Mouse (Mus musculus): ENCODE measurements around the gene Lats2. TPM values are rescaled to one million over a fixed set of nuclear protein-coding genes. Genes with fewer than 3 reads are reported as not detected.
"Not testable (repeated sequence)": the region's sequence is repeated elsewhere in the genome, so short reads cannot be mapped to it uniquely, and the experiment has no call there.

Lats2 gene
- polyA plus RNA-seq, 2 experiments = 3.2 to 3.9 TPM

DNA sequence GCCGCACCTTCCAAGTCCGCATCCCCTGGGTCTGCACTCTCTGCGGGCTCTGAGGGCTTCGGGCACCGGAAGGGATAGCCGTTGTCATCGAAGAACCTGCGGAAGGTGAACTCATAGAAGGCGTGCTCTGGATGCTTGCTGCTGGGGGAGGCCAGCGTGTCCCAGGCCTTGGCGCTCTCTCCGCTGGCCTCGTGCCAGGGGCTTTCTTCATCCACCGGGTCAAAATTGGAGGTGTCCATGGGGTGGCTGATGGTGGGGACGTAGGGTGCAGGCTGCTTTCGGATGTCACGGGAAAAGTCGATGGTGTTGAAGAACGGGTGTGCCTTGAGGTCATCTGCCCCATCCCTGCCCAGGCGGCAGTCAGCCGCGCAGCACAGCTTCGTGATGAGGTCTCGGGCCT is 66.9 kb downstream of the Lats2 start:
- DNase-seq (ENCODE audit: low read depth in 3 of 3, low spot score in 3 of 3) (no peak), ATAC-seq (ENCODE audit: insufficient read depth) (no peak)
- WGBS (ENCODE audit: insufficient replicate concordance) = 92% methylated on average over 24 of the region's 24 CpGs
- Histone ChIP-seq H3K27ac (no peak overlapping the region), H3K4me3 (ENCODE audit: insufficient read depth in 1 of 2, low read depth in 2 of 2, low read length in 2 of 2) (no peak overlapping the region), H3K9me3 (ENCODE audit: control insufficient read depth, low read length) (no peaks in the 10 kb centered on the region), H3K4me1 (replicated peaks; ENCODE audit: control insufficient read depth in 2 of 2, insufficient read depth in 2 of 2, low read length in 1 of 2) (peaks cover 9 to 13% of the 10 kb centered on the region in 2 experiments), H3K4me2 (ENCODE audit: low read depth) (no peak overlapping the region), H3K9ac (replicated peaks) (no peak overlapping the region), H3K36me3 (replicated peaks; ENCODE audit: control insufficient read depth, insufficient read depth, low read depth) (no peaks in the 10 kb centered on the region; the same call in none of the 2 replicates), H3K27me3 (ENCODE audit: control insufficient read depth, insufficient read depth, low read length) (no peaks in the 10 kb centered on the region)
- TF ChIP-seq CTCF (IDR thresholded peaks at IDR 0.05; ENCODE audit: low read depth) (no peak), EP300 (IDR thresholded peaks at IDR 0.05; ENCODE audit: low read depth) (no peak)

DNA sequence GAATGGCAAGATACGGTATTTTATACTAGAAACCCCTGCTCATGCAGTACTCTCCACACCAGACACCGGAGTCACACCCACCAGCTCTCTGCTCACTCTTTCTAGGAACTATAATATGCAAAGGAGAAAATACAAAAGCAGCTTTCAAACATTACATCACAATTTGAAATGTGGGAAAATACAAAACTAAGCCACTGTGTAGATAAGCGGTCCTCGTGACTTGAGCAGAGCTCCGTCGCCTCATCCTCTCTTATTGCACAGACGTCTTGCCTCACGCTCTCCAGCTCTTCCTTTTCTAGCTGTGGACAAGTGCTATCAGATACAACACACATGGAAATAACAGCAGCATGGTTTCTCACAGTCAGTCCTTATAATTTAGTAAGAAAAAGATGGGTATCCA is 67.5 kb downstream of the Lats2 start:
- H3K4me3 ChIP-seq (ENCODE audit: insufficient read depth in 1 of 2, low read depth in 2 of 2, low read length in 2 of 2) = no peak overlapping the region
- H3K27me3 ChIP-seq (ENCODE audit: control insufficient read depth, insufficient read depth, low read length) = no peaks in the 10 kb centered on the region
- H3K9ac ChIP-seq (replicated peaks) = no peak overlapping the region
- WGBS (ENCODE audit: insufficient replicate concordance) = 50% methylated on average over 8 of the region's 8 CpGs
- TF ChIP-seq EP300 (IDR thresholded peaks at IDR 0.05; ENCODE audit: low read depth) = no peak
- no peak for TF ChIP-seq CTCF (IDR thresholded peaks at IDR 0.05; ENCODE audit: low read depth)
- H3K4me1 ChIP-seq (replicated peaks; ENCODE audit: control insufficient read depth in 2 of 2, insufficient read depth in 2 of 2, low read length in 1 of 2) = peaks cover 9 to 13% of the 10 kb centered on the region in 2 experiments
- H3K36me3 ChIP-seq (replicated peaks; ENCODE audit: control insufficient read depth, insufficient read depth, low read depth) = no peaks in the 10 kb centered on the region; the same call in none of the 2 replicates
- no peaks in the 10 kb centered on the region for H3K9me3 ChIP-seq (ENCODE audit: control insufficient read depth, low read length)
- H3K27ac ChIP-seq = no peak overlapping the region
- H3K4me2 ChIP-seq (ENCODE audit: low read depth) = no peak overlapping the region
- DNase-seq (ENCODE audit: low read depth in 3 of 3, low spot score in 3 of 3) = peak in 1 of 3 experiments; percentile 26
- ATAC-seq (ENCODE audit: insufficient read depth) = no peak

DNA sequence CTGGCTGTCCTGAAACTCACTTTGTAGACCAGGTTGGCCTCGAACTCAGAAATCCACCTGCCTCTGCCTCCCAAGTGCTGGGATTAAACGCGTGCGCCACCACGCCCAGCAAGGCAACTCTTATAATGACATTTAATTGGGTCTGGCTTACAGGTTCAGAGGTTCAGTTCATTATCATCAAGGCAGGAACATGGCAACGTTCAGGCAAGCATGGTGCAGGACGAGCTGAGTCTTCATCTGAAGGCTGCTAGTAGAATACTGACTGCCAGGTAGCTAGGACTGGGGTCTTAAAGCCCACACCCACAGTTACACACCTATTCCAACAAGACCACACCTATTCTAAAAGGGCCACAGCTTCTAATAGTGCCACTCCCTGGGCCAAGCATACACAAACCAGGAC is 70.1 kb downstream of the Lats2 start:
- WGBS (ENCODE audit: insufficient replicate concordance) = 78% methylated on average over 7 of the region's 7 CpGs
- H3K9ac ChIP-seq (replicated peaks) = not testable (repeated sequence)

DNA sequence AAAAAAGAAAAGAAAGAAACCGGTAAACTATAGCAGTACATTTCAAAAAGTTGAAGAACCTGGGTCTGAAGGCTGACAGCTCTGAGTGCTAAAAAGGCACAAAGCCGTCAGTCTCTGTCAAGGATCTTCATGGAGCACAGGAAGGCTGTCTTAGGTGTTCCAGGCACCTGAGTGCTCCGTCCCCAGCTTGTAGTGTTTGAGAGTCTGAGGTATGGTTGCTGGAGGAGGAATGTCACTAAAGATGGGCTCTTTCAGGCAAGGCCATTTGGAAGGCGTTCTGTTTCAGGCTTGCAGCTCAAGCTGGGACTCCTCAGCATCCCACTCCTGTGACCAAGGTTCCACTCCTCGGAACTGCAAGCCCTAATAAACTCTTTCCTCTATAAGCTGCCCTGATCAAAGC is 70.7 kb downstream of the Lats2 start:
- WGBS (ENCODE audit: insufficient replicate concordance) = 77% methylated on average over 5 of the region's 5 CpGs
- Histone ChIP-seq H3K9me3 (ENCODE audit: control insufficient read depth, low read length) (no peaks in the 10 kb centered on the region), H3K27ac (no peak overlapping the region), H3K4me3 (ENCODE audit: insufficient read depth in 1 of 2, low read depth in 2 of 2, low read length in 2 of 2) (no peak overlapping the region), H3K36me3 (replicated peaks; ENCODE audit: control insufficient read depth, insufficient read depth, low read depth) (no peaks in the 10 kb centered on the region; the same call in none of the 2 replicates), H3K4me2 (ENCODE audit: low read depth) (no peak overlapping the region), H3K27me3 (ENCODE audit: control insufficient read depth, insufficient read depth, low read length) (no peaks in the 10 kb centered on the region), H3K9ac (replicated peaks) (no peak overlapping the region), H3K4me1 (replicated peaks; ENCODE audit: control insufficient read depth in 2 of 2, insufficient read depth in 2 of 2, low read length in 1 of 2) (peaks cover 7 to 10% of the 10 kb centered on the region in 2 experiments)
- ATAC-seq (ENCODE audit: insufficient read depth) (no peak), DNase-seq (ENCODE audit: low read depth in 3 of 3, low spot score in 3 of 3) (no peak)
- no peak for TF ChIP-seq CTCF (IDR thresholded peaks at IDR 0.05; ENCODE audit: low read depth)
- no peak for TF ChIP-seq EP300 (IDR thresholded peaks at IDR 0.05; ENCODE audit: low read depth)

More for the DNA sequence above, 70.1 kb downstream of the Lats2 start:
- H3K4me3 ChIP-seq (ENCODE audit: insufficient read depth in 1 of 2, low read depth in 2 of 2, low read length in 2 of 2); H3K27ac ChIP-seq; H3K27me3 ChIP-seq (ENCODE audit: control insufficient read depth, insufficient read depth, low read length); H3K36me3 ChIP-seq (replicated peaks; ENCODE audit: control insufficient read depth, insufficient read depth, low read depth); ATAC-seq (ENCODE audit: insufficient read depth); H3K4me2 ChIP-seq (ENCODE audit: low read depth); H3K9me3 ChIP-seq (ENCODE audit: control insufficient read depth, low read length); DNase-seq (ENCODE audit: low read depth in 3 of 3, low spot score in 3 of 3): not testable (repeated sequence)
- peaks cover 9 to 13% of the 10 kb centered on the region in 2 experiments for H3K4me1 ChIP-seq (replicated peaks; ENCODE audit: control insufficient read depth in 2 of 2, insufficient read depth in 2 of 2, low read length in 1 of 2)

DNA sequence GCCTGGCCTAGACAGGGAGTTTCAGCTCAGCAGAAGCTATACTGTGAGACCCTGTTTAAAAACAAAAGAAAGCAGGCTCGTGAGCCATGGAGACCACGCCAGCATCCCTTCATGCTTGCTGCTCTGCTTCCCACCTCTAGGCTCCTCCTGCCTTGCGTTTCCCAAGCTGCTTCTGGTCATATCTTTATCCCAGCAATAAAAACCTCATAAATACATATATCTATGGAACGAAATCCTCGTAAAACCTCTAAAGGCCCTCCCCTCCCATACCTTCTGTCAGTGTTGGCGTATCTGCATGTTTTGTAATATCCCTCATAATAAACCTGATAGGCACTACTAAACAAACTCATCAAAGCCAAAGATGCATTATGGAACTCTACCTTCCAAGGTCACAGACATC is 71.5 kb downstream of the Lats2 start:
- Histone ChIP-seq H3K27ac (no peak overlapping the region), H3K4me2 (ENCODE audit: low read depth) (no peak overlapping the region), H3K27me3 (ENCODE audit: control insufficient read depth, insufficient read depth, low read length) (no peaks in the 10 kb centered on the region), H3K4me3 (ENCODE audit: insufficient read depth in 1 of 2, low read depth in 2 of 2, low read length in 2 of 2) (no peak overlapping the region), H3K4me1 (replicated peaks; ENCODE audit: control insufficient read depth in 2 of 2, insufficient read depth in 2 of 2, low read length in 1 of 2) (peaks cover 0 to 5% of the 10 kb centered on the region in 2 experiments; a peak in 1 of 4 replicates), H3K9ac (replicated peaks) (no peak overlapping the region), H3K9me3 (ENCODE audit: control insufficient read depth, low read length) (no peaks in the 10 kb centered on the region), H3K36me3 (replicated peaks; ENCODE audit: control insufficient read depth, insufficient read depth, low read depth) (no peaks in the 10 kb centered on the region; the same call in none of the 2 replicates)
- ATAC-seq (ENCODE audit: insufficient read depth) (no peak), DNase-seq (ENCODE audit: low read depth in 3 of 3, low spot score in 3 of 3) (no peak)
- no peak for TF ChIP-seq EP300 (IDR thresholded peaks at IDR 0.05; ENCODE audit: low read depth)
- TF ChIP-seq CTCF (IDR thresholded peaks at IDR 0.05; ENCODE audit: low read depth) = no peak
- 80% methylated on average over 6 of the region's 6 CpGs for WGBS (ENCODE audit: insufficient replicate concordance)

All from liver, embryonic 14.5 days (tissue).